Mouse (Mus musculus) olfactory bulb, adult 2 months (tissue): ENCODE measurements around the gene Mrpl47. TPM values are rescaled to one million over a fixed set of nuclear protein-coding genes. Genes with fewer than 3 reads are reported as not detected.
A peak's percentile ranks its signal among the peaks of the same experiment; 100 is the strongest.
"Not testable (repeated sequence)": the region's sequence is repeated elsewhere in the genome, so short reads cannot be mapped to it uniquely, and the experiment has no call there.

Experiments
- H3K27ac ChIP-seq: fragments of 200-500 bp; 2 replicates; pipeline ENCODE4 v1.5.1; 2012; ENCODE audit warnings: low read depth, low read length; ENCODE audit not compliant: insufficient read depth
- H3K4me1 ChIP-seq: fragments of 200-500 bp; 2 replicates; pipeline ENCODE4 v1.6.1; 2012; ENCODE audit warnings: low read length; ENCODE audit not compliant: control insufficient read depth, insufficient read depth
- H3K4me3 ChIP-seq: fragments of 200-500 bp; 2 replicates; pipeline ENCODE4 v1.5.1; 2012; ENCODE audit warnings: mild to moderate bottlenecking, low read depth, low read length, moderate library complexity; ENCODE audit not compliant: insufficient read depth
- CTCF ChIP-seq: fragments of 200-500 bp; IDR thresholded peaks from 2 replicates; pipeline ENCODE4 v1.5.1; 2012; ENCODE audit warnings: low read depth, mild to moderate bottlenecking, low read length, moderate library complexity; ENCODE audit not compliant: insufficient read depth
- POLR2A ChIP-seq: fragments of 200-500 bp; IDR thresholded peaks from 2 replicates; pipeline ENCODE4 v1.6.1; 2012; ENCODE audit warnings: mild to moderate bottlenecking, low read depth, low read length, moderate library complexity; ENCODE audit not compliant: insufficient read depth
- WGBS: fragments of 180-500 bp; shearing (Covaris S2); methylation state at CpG from one replicate; pipeline ENCODE4 v1.1.7; 2018; 5-methylcytosine and 5-hydroxymethylcytosine counted together
- polyA plus RNA-seq: library from polyadenylated mRNA; stranded (reverse); fragments of >200 nt; gene quantifications from 2 replicates; pipeline ENCODE4 v1.2.4, GENCODE M21; 2012; ENCODE audit warnings: low replicate concordance; ENCODE audit not compliant: missing spikeins, insufficient read depth, insufficient read length

The Mrpl47 gene
- polyA plus RNA-seq, 1 experiment, result not detected

- 5% methylated on average over 9 of the region's 9 CpGs for WGBS
Observed at GRCm38 (mm10) chr3:32709388-32709787, 28.0 kb downstream of the Mrpl47 start.

GRCm38 (mm10) chr3:32708368-32709231 is 28.8 kb downstream of the Mrpl47 start:
- under 1% methylated on average over 81 of the region's 90 CpGs for WGBS
- H3K27ac ChIP-seq, result peak overlapping the region; percentile 41; the same call in 1 of the 2 replicates
- H3K4me1 ChIP-seq, result peaks cover 2% of the 10 kb centered on the region; the same call in 1 of the 2 replicates
- TF ChIP-seq CTCF, result no peak; the same call in 1 of the 2 replicates
- 0 out of 2 replicates have a peak, but pooled peaks have one; percentile 29 for TF ChIP-seq POLR2A
- H3K4me3 ChIP-seq, result peak overlapping the region; percentile 72

More at GRCm38 (mm10) chr3:32709388-32709787, 28.0 kb downstream of the Mrpl47 start:
- Histone ChIP-seq H3K27ac (no peak overlapping the region), H3K4me3 (peak overlapping the region; percentile 72), H3K4me1 (peaks cover 2% of the 10 kb centered on the region; the same call in 1 of the 2 replicates)
- TF ChIP-seq CTCF (no peak), POLR2A (no peak)

GRCm38 (mm10) chr3:32708052-32708367 is 29.4 kb downstream of the Mrpl47 start:
- Histone ChIP-seq H3K4me3 (peak overlapping the region; percentile 72), H3K4me1 (peaks cover 2% of the 10 kb centered on the region; the same call in 1 of the 2 replicates), H3K27ac (no peak overlapping the region)
- TF ChIP-seq POLR2A, result no peak
- TF ChIP-seq CTCF, result no peak
- WGBS, result 2% methylated on average over 4 of the region's 4 CpGs

GRCm38 (mm10) chr3:32705647-32706348 is 31.6 kb downstream of the Mrpl47 start, which contains the start of gene Actl6a:
Gene Actl6a, plus strand, starts transcription at chr3:32706298.
- 83% methylated on average over 9 of the region's 9 CpGs for WGBS
- not testable (repeated sequence) for H3K4me1 ChIP-seq, H3K27ac ChIP-seq, H3K4me3 ChIP-seq

- H3K27ac ChIP-seq, H3K4me1 ChIP-seq, H3K4me3 ChIP-seq: not testable (repeated sequence)
- 90% methylated on average over 10 of the region's 10 CpGs for WGBS
Observed at GRCm38 (mm10) chr3:32704632-32705031, 32.8 kb downstream of the Mrpl47 start.

GRCm38 (mm10) chr3:32704021-32704420 is 33.4 kb downstream of the Mrpl47 start:
- not testable (repeated sequence) for H3K4me1 ChIP-seq, H3K27ac ChIP-seq, H3K4me3 ChIP-seq
- 93% methylated on average over 6 of the region's 6 CpGs for WGBS

- no peak overlapping the region for H3K27ac ChIP-seq
- WGBS, result 27% methylated on average over 7 of the region's 7 CpGs
- H3K4me3 ChIP-seq, result no peak overlapping the region
- no peaks in the 10 kb centered on the region for H3K4me1 ChIP-seq
- TF ChIP-seq CTCF, result no peak
- TF ChIP-seq POLR2A, result no peak
Observed at GRCm38 (mm10) chr3:32698228-32698863, 39.1 kb downstream of the Mrpl47 start.

GRCm38 (mm10) chr3:32695583-32695980 is 41.8 kb downstream of the Mrpl47 start:
- H3K4me3 ChIP-seq, result no peak overlapping the region
- WGBS, result 85% methylated on average over 4 of the region's 4 CpGs
- TF ChIP-seq CTCF (no peak), POLR2A (no peak)
- no peak overlapping the region for H3K27ac ChIP-seq
- H3K4me1 ChIP-seq, result no peaks in the 10 kb centered on the region
